Mouse (Mus musculus) liver, postnatal 0 days (tissue): ENCODE data around the gene Zbtb18.

Experiments used
- CTCF ChIP-seq: sonication (generic); IDR thresholded peaks from 2 replicates; pipeline ENCODE4 v1.5.1; 2016; ENCODE audit warnings: antibody characterized with exemption, low read depth
- EP300 ChIP-seq: IDR thresholded peaks from 2 replicates; pipeline ENCODE4 v1.6.1; 2016; ENCODE audit warnings: antibody characterized with exemption, low read depth, mild to moderate bottlenecking

GRCm38 (mm10) chr1:177483612-177484011 lies 41.5 kb downstream of the Zbtb18 start:
- TF ChIP-seq EP300, result no peak
- no peak for TF ChIP-seq CTCF
